Mouse (Mus musculus): ENCODE results near the gene Hes2.

DNA sequence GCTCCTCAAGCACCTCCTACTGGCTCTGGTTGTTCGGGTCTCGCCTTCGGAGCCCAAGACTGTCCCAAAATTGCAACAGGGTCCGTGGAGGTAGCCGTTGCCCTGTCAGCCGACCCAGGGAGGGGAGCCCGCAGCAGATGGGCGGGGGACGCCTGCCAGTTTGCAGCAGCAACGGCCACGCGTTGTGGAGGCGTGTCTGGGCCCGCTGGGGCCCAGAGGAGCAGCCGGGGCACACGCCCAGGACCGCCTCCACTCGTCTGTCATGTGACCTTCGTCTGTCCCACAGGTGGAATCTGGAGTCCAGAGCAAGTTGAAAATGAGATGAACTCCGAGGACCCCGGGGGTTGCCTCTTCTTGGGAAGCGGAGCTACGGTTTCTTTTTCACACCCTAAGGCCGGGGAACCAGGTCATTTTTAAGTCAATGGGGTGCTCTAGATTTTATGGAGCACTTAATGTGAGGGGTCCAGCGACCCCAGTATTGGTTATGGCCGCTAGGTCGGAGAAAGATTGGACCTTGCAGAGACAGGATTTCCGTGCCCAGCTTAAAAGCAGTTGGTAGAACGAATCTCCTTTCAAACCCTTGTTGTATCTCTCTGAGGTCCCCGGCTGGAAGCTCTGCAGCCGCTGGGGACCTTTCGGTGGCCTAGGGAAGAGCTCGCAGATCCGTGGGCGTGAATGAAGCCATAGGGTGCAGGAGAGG is at the start of gene Hes2:
- TF ChIP-seq CTCF (IDR thresholded peaks at IDR 0.05; ENCODE audit: control insufficient read depth, insufficient read depth, low read length) (no peak), POLR2A (IDR thresholded peaks at IDR 0.05; ENCODE audit: borderline replicate concordance, control insufficient read depth, low read depth, low read length) (no peak)

All from bone marrow, adult 2 months (tissue).